Mouse (Mus musculus) kidney, postnatal 36 days (tissue): ENCODE measurements around the gene Agtr1b.

Source experiments
- DNase-seq, 2 experiments: peaks; one replicate each; pipeline ENCODE4 v3.0.0; 2021 to 2022; ENCODE audit warnings: mixed read lengths in 2 of 2

Agtr1b gene

GRCm38 (mm10) chr3:20366558-20367522, at the start of gene Agtr1b:
Agtr1b (minus strand) TSS chr3:20367177.
- DNase-seq = peak in 1 of 2 experiments; percentile 1

DNA sequence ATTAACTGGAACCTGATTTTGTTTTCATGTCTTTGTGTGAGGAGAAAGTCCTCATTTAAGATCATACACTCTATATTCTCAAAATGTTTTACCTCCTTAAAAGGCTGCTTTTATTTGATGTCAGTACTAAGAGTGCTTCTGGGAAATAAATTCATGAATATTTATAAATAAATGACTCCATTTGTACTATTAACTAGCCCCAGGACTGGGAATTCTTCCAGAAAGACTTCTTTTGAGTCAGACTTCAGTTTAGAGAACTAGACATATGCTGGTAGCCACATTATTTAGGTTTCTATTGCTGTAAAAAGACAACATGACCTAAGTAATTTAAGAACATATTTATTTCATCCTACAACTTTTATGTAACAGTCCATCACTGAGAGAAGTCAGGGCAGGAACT, 13.4 kb downstream of the Agtr1b start:
- DNase-seq = no peak

GRCm38 (mm10) chr3:20348206-20348605, 18.8 kb downstream of the Agtr1b start:
- no peak for DNase-seq

- DNase-seq = no peak
These were observed 26.6 kb downstream of the Agtr1b start for GRCm38 (mm10) chr3:20340402-20340801.

DNA sequence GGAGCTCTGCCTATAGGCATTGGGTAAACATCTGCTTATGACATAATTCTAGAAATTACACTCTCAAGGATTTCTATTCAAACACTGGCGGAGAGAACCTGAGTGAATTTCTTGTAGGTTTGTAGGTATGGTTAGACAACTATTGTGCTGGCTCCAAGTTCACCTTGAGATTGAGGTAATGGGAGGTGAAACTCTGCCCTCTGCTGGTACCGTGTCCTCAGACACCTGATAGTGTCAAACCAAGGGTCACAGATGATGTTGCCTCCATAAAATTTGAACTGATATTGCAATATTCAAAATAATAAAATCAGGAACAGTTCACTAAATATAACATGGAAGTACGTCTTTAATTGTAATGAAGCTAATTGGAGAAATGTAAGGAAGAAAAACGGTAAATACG, 32.3 kb downstream of the Agtr1b start:
- DNase-seq = peak; percentile 4 to 16

- no peak for DNase-seq
These were observed 49.7 kb downstream of the Agtr1b start for GRCm38 (mm10) chr3:20317233-20317632.

GRCm38 (mm10) chr3:20309142-20309541, 57.8 kb downstream of the Agtr1b start:
- DNase-seq = no peak

DNA sequence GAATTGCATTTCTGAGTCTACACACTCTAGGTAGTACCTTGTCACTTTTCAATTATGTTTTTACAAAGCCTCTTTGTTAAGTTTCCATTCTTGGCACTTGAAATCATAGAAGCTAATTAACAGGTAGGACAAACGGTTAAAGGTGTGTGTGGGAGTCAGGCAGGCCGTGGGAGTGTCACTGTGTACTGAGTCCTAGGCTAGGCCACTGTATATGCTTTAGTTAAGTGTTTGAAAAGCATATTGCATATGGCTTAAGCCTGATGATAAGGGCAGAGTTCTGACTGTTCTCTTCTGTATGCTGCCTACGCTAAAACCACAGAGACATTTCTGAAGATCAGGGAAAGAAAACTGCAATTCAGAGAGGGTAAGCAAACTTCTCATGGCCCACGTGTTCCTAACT, 59.7 kb downstream of the Agtr1b start:
- DNase-seq = no peak

DNA sequence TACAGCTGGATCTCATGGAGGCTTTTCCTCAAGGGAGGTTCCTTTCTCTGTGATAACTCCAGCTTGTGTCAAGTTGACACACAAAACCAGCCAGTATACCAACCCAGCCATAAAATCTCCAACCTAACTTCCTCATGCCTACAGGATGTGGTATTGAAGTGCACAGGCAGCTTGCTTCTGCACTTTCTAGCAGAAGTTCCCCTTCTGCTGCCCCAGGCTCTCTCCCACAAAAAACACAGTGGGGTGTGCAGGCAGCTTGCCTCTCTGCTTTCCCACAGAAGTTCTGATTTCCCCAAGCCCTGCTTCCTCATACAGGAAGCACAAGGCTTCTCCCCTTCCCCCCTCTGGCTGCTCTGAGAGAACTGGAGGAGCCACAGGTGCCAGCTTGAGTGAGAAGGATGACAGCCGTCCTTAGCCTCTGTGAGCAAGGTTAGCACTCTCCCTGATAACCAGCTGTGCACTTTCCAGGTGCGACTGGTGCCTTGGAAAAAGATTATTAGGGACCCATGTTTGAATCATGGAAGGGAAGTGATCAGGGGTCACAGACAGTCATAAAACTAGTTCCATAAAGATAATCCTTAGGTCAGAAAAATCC, 62.1 kb downstream of the Agtr1b start:
- DNase-seq = peak; percentile 3 to 5

- DNase-seq = no peak
These were observed 71.4 kb downstream of the Agtr1b start for GRCm38 (mm10) chr3:20295546-20295945.

- no peak for DNase-seq
These were observed 72.2 kb downstream of the Agtr1b start for GRCm38 (mm10) chr3:20294542-20295348.

DNA sequence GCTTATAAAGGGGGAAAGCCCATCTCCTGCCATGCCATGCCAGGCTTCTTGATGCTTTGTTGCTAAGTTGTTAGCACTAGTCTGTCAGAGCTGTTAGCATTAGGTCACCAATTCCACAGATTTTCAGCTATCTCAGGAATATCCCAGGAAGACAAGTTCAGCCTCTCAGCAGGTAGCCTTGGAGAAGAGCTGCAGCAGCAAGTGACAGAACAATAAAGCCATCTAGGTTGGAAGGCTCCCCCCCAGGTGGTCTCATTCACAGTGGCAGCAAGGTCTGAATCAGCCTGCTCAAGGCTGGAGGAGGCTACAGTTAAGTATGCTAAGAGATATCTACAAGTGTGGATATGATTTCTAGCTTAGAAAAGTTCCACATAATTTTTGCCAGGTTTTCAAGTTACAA, 75.6 kb downstream of the Agtr1b start:
- DNase-seq = no peak

GRCm38 (mm10) chr3:20288761-20289160, 78.2 kb downstream of the Agtr1b start:
- DNase-seq = no peak

GRCm38 (mm10) chr3:20281796-20282195, 85.2 kb downstream of the Agtr1b start:
- no peak for DNase-seq

- no peak for DNase-seq
These were observed 91.3 kb downstream of the Agtr1b start, which contains the start of gene Cpb1 for GRCm38 (mm10) chr3:20275633-20276032. Cpb1 (minus strand) TSS chr3:20275733.
